Mouse (Mus musculus) forebrain, embryonic 10.5 days (tissue): Measurements from ENCODE around the gene Specc1l. TPM values are rescaled to one million over a fixed set of nuclear protein-coding genes. Genes with fewer than 3 reads are reported as not detected.

Source experiments
- DNase-seq: peaks from one replicate; pipeline ENCODE4 v3.0.0-alpha.2; 2017; ENCODE audit warnings: low spot score; ENCODE audit errors: extremely low spot score
- H3K27ac ChIP-seq: fragments of 300-500 bp; sonication (generic); 2 replicates; pipeline ENCODE4 v1.5.1; 2016; ENCODE audit warnings: mild to moderate bottlenecking
- H3K27me3 ChIP-seq: fragments of 300-500 bp; sonication (generic); 2 replicates; pipeline ENCODE4 v1.6.1; 2016; ENCODE audit warnings: mild to moderate bottlenecking; ENCODE audit not compliant: poor library complexity, severe bottlenecking
- H3K36me3 ChIP-seq: fragments of 300-500 bp; sonication (generic); replicated peaks from 2 replicates; pipeline ENCODE4 v1.6.1; 2016; ENCODE audit warnings: mild to moderate bottlenecking, moderate library complexity
- H3K4me1 ChIP-seq: fragments of 300-500 bp; sonication (generic); 2 replicates; pipeline ENCODE4 v1.6.1; 2016
- H3K4me3 ChIP-seq: fragments of 300-500 bp; sonication (generic); 2 replicates; pipeline ENCODE4 v1.5.1; 2016; ENCODE audit warnings: mild to moderate bottlenecking, moderate library complexity
- H3K9me3 ChIP-seq: fragments of 300-500 bp; sonication (generic); 2 replicates; pipeline ENCODE4 v1.6.1; 2016; ENCODE audit warnings: mild to moderate bottlenecking, moderate library complexity
- WGBS: fragments of 180-500 bp; shearing (Covaris S2); methylation state at CpG from one replicate; pipeline ENCODE4 v1.1.7; 2016; 5-methylcytosine and 5-hydroxymethylcytosine counted together
- polyA plus RNA-seq: library from polyadenylated mRNA; unstranded; fragments of >200 nt; fragmentation: Nextera tagmentation; extraction: Ambion mirVana; gene quantifications from 2 replicates; pipeline ENCODE4 v1.2.1, GENCODE M21; 2016

Gene Specc1l
- polyA plus RNA-seq, 1 experiment from 2014 or later: 36.5 TPM

DNA sequence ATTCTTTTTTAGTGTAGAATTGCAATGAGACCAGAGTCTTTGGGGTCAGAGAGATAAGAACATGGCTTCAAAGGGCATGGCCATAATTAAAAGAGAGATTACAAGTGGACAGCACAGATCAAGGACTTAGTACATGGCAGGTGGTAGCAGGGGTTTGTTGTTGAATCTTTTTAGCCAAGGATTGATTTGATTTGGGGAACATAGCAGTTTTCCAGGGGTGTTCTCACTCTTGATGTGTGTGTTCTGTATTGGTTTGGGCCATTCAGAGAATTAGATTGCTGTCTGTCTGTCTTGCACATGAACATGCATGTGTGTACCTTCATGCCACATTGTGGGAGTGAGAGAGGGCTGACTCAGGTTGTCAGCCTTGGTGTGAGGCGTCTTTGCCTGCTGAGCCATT is 20.0 kb downstream of the Specc1l start:
- 90% methylated on average over 1 of the region's 1 CpGs for WGBS
- no peak for DNase-seq
- H3K27me3 ChIP-seq: no peaks in the 10 kb centered on the region

DNA sequence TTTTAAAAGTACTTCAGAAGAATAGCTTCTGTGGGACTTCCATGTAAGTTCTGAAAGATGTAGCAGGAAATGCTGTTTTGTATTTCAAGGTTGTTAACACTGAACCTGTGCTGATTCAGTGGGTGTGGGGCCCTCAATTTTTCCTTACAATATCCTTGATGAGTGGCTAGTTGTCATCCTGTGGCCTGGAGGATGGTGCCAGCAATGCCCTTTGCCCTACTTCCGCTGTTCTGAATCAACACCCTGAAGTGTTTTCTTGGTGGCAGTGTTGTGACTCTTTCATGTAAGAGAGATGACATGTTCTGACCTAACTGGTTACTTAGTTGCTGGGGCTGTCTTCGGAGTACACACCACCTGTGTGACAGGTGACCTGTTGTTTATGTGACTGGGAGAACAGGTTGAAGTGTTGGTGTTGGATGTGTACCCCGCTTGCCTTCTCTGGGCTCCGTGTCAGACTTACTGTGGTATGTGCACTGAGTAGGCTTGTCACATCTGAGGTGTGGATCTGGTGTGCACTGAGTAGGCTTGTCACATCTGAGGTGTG is 20.8 kb downstream of the Specc1l start:
- no peak overlapping the region for H3K27ac ChIP-seq
- no peaks in the 10 kb centered on the region for H3K9me3 ChIP-seq
- H3K4me3 ChIP-seq: no peak overlapping the region
- no peak for DNase-seq
- peaks cover 59% of the 10 kb centered on the region for H3K36me3 ChIP-seq
- WGBS: 93% methylated on average over 4 of the region's 4 CpGs
- H3K4me1 ChIP-seq: no peaks in the 10 kb centered on the region
- no peaks in the 10 kb centered on the region for H3K27me3 ChIP-seq

More for the DNA sequence above, 20.0 kb downstream of the Specc1l start:
- H3K9me3 ChIP-seq: no peaks in the 10 kb centered on the region
- no peak overlapping the region for H3K27ac ChIP-seq
- no peak overlapping the region for H3K4me3 ChIP-seq
- H3K36me3 ChIP-seq: peaks cover 51% of the 10 kb centered on the region
- no peaks in the 10 kb centered on the region for H3K4me1 ChIP-seq

DNA sequence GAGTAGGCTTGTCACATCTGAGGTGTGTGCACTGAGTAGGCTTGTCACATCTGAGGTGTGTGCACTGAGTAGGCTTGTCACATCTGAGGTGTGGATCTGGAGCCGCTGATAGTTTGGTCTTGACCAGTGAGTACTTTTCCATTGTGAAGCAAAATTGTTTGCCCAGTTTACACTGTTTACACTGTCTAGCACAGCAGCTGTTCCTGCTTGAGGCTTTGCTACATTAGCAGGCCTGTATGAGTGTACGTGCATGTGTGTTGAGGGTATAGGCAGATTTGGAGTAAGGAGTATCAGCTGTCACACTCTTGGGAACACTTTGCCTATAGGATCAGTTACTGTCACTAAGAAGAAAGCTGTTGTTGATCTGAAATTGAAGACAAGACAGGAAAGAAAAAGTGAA is 21.6 kb downstream of the Specc1l start:
- no peaks in the 10 kb centered on the region for H3K4me1 ChIP-seq
- no peak overlapping the region for H3K4me3 ChIP-seq
- no peak for DNase-seq
- no peak overlapping the region for H3K27ac ChIP-seq
- H3K9me3 ChIP-seq: no peaks in the 10 kb centered on the region
- H3K36me3 ChIP-seq: peaks cover 65% of the 10 kb centered on the region
- 92% methylated on average over 2 of the region's 2 CpGs for WGBS
- no peaks in the 10 kb centered on the region for H3K27me3 ChIP-seq

DNA sequence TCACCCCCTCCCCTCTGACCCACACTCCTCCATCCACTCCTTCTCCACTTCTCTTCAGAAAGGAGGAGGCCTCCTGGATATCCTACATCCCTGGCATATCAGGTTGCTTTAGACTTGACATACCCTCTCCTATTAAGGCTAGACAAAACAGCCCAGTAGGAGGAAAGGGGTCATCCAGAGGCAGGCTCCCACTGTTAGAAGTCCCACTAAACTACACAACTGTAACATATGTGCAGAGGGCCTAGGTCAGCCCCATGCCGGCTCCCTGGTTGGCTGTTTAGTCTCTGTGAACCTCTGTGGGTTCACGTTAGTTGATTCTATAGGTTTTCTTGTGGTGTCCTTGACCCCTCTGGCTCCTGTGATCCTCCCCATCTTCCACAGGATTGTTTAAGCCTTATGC is 23.9 kb downstream of the Specc1l start:
- no peak overlapping the region for H3K4me3 ChIP-seq
- H3K27me3 ChIP-seq: no peaks in the 10 kb centered on the region
- 86% methylated on average over 2 of the region's 2 CpGs for WGBS
- H3K4me1 ChIP-seq: no peaks in the 10 kb centered on the region
- no peak overlapping the region for H3K27ac ChIP-seq
- DNase-seq: no peak
- H3K9me3 ChIP-seq: no peaks in the 10 kb centered on the region
- peaks cover 66% of the 10 kb centered on the region for H3K36me3 ChIP-seq

DNA sequence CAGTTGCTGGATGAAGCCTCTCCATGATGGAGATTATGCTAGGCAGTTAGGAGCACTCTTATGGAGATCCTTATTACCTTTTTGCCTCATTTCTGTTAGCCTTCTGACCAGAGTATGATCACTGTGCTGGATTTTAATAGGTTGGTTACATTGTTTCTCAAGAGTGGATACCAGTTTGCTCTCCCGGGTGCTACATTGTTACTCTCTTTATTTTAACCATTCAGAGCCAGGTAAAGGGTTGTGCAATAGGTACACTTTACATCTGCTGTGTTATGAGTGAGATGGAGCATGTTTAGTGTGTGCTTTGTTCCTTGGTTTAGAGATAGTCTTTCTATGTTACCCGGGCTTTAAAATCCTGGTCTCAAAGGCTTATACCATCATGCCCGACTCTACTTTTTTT is 24.3 kb downstream of the Specc1l start:
- Histone ChIP-seq H3K27ac (no peak overlapping the region), H3K4me1 (no peaks in the 10 kb centered on the region), H3K27me3 (no peaks in the 10 kb centered on the region), H3K4me3 (no peak overlapping the region), H3K36me3 (peaks cover 66% of the 10 kb centered on the region), H3K9me3 (no peaks in the 10 kb centered on the region)
- WGBS: 97% methylated on average over 3 of the region's 3 CpGs
- no peak for DNase-seq

DNA sequence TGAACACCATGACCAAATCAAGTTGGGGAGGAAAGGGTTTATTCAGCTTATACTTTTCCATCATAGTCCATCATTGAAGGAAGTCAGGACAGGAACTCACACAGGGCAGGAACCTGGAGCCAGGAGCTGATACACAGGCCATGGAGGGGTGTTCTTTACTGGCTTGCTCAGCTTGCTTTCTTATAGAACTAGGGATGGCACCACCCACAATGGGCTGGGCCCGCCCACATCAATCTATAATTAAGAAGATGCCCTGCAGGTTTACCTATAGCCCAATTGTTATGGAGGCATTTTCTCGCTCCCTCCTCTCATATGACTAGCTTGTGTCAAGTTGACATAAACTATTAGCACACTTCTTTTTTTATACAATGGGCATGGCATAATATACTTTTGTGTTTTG is 25.3 kb downstream of the Specc1l start:
- WGBS: 87% methylated on average over 2 of the region's 2 CpGs
- no peaks in the 10 kb centered on the region for H3K4me1 ChIP-seq
- no peaks in the 10 kb centered on the region for H3K27me3 ChIP-seq
- DNase-seq: no peak
- peaks cover 66% of the 10 kb centered on the region for H3K36me3 ChIP-seq
- H3K9me3 ChIP-seq: no peaks in the 10 kb centered on the region
- H3K4me3 ChIP-seq: no peak overlapping the region
- no peak overlapping the region for H3K27ac ChIP-seq

DNA sequence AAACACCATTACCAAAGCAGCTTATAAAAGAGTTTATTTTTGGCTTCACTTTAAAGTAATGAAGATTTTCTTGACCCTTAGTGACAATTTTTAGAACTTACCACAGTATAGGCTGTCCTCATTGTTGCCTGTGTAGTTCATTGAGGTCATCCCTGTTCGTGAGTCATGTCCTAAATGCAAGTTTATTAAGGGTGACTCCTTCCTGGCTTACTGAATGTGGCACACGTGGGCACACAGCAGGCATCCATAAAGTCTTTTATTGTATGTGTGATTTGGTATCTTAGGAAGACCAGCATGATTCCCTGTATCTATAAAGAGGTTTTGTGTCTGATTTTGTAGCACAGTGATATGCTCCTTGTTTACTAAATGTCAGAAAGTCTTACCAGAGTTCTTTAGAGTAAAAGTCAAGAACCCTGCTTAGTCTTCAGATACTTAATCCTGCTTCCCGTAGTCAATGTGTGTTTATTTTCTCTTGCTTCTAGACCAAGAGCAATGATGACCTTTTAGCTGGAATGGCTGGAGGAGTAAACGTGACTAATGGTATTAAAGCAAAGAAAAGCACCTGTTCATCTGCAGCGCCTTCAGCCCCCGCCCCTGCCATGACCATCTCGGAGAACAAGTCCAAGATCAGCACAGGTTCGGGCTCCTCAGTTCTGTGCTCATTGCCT is 28.8 kb downstream of the Specc1l start:
- H3K9me3 ChIP-seq: no peaks in the 10 kb centered on the region
- WGBS: 89% methylated on average over 8 of the region's 8 CpGs
- DNase-seq: no peak
- no peaks in the 10 kb centered on the region for H3K27me3 ChIP-seq
- H3K36me3 ChIP-seq: peaks cover 85% of the 10 kb centered on the region
- H3K4me3 ChIP-seq: no peak overlapping the region
- H3K4me1 ChIP-seq: no peaks in the 10 kb centered on the region
- H3K27ac ChIP-seq: no peak overlapping the region

DNA sequence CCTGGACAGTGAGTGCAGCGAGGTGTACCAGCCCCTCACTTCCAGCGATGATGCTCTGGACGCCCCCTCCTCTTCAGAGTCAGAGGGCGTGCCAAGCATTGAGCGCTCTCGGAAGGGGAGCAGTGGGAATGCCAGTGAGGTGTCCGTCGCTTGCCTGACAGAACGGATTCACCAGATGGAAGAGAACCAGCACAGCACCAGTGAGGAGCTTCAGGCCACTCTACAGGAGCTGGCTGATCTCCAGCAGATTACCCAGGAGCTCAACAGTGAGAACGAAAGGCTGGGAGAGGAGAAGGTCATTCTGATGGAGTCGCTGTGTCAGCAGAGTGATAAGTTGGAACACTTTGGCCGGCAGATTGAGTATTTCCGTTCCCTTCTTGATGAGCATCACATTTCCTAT is 33.9 kb downstream of the Specc1l start:
- Histone ChIP-seq H3K4me1 (no peaks in the 10 kb centered on the region), H3K27me3 (no peaks in the 10 kb centered on the region), H3K27ac (no peak overlapping the region), H3K36me3 (peaks cover 90% of the 10 kb centered on the region), H3K9me3 (no peaks in the 10 kb centered on the region), H3K4me3 (no peak overlapping the region)
- DNase-seq: no peak
- 97% methylated on average over 13 of the region's 13 CpGs for WGBS

DNA sequence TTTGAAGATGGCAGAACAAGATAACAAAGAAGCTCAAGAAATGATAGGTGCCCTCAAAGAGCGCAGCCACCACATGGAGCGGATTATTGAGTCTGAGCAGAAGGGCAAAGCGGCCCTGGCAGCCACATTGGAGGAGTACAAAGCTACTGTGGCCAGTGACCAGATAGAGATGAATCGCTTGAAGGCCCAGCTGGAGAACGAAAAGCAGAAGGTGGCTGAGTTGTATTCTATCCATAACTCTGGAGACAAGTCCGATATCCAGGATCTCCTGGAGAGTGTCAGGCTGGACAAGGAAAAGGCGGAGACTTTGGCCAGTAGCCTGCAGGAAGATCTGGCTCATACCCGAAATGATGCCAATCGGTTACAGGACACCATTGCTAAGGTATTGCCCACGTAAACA is 34.5 kb downstream of the Specc1l start:
- H3K4me3 ChIP-seq: no peak overlapping the region
- H3K36me3 ChIP-seq: peaks cover 85% of the 10 kb centered on the region
- H3K9me3 ChIP-seq: no peaks in the 10 kb centered on the region
- H3K27me3 ChIP-seq: no peaks in the 10 kb centered on the region
- H3K27ac ChIP-seq: no peak overlapping the region
- DNase-seq: no peak
- H3K4me1 ChIP-seq: no peaks in the 10 kb centered on the region
- 97% methylated on average over 10 of the region's 10 CpGs for WGBS

DNA sequence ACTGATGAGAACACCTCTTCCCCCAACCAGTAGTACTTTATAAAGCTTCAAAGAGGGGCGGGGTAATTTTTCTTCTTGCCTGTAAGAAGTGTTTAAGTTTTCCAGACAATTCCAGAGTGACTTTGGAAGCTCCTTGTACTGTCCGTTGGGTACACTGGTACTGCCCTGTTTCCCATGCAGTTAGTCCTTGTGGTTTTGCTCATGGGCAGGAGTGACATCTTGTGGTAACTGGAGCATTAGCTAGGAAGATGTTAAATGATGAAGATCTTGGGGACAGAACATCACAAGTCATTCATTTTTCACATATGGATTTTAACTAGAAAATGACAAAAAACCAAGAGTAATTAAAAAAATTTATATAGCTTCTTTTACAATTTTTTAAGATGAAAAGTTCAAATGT is 39.1 kb downstream of the Specc1l start:
- no peaks in the 10 kb centered on the region for H3K9me3 ChIP-seq
- H3K36me3 ChIP-seq: peaks cover 54% of the 10 kb centered on the region
- 87% methylated on average over 2 of the region's 2 CpGs for WGBS
- no peaks in the 10 kb centered on the region for H3K27me3 ChIP-seq
- H3K4me1 ChIP-seq: 0 out of 2 replicates have a peak, but pooled peaks cover 4% of the 10 kb centered on the region
- no peak overlapping the region for H3K4me3 ChIP-seq
- H3K27ac ChIP-seq: no peak overlapping the region
- no peak for DNase-seq

DNA sequence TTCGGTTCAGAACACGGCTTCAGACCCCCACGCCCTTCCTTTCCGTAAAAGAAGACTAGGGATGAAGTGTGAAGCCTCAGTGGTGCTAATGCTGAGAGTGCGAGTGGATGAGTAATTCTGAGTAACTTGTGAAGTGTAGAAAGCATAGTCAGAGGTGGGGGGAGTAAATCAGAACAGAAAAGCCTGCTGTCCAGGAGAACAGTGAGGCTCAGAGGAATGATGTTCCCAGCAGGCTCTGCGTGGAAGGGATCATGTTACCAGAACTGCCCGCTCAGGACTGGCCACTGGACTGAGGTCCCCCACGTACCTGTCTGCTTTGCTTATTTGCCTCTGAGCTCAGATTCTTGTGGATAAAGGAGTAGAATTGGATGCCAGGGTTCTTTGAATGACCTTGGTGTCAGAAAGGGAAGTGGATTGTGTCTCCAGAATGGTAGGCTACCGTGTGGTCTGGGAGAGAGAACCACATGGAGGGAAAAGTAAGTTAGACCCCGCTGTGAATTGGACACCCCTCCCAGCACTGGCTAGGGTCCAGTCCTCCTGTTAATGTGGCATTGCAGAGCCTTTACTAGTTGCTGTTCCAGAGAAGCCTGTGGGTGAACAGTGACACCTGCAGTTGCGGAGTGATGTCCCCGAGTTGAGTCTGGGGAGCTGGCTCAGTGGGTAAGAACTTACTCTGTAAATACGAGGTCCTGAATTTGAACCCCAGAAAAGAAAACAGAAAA is 40.6 kb downstream of the Specc1l start:
- peaks cover 42% of the 10 kb centered on the region for H3K36me3 ChIP-seq
- 0 out of 2 replicates have a peak, but pooled peaks cover 4% of the 10 kb centered on the region for H3K4me1 ChIP-seq
- no peak overlapping the region for H3K4me3 ChIP-seq
- H3K9me3 ChIP-seq: no peaks in the 10 kb centered on the region
- no peaks in the 10 kb centered on the region for H3K27me3 ChIP-seq
- H3K27ac ChIP-seq: no peak overlapping the region
- WGBS: 83% methylated on average over 13 of the region's 13 CpGs
- no peak for DNase-seq

DNA sequence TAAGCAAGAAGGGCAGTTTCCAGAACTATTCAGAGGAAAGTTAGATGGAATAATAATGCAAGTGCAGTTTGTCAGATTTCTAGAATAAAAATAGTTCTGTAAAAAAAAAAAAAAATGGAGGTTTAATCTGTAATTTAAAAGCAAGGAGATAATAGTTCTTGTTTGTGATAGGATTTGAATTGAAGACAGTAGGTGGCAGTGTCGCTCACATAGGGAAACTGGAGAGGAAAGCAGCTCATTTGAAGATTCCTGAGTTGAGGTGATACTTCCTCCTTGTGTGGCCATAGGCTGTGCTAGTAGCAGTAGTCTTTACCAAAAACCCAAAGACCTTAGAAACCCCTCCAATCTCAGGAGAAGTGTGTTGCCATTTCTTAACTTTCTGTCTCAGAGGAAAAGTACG is 43.2 kb downstream of the Specc1l start:
- no peaks in the 10 kb centered on the region for H3K27me3 ChIP-seq
- no peak overlapping the region for H3K4me3 ChIP-seq
- H3K4me1 ChIP-seq: 0 out of 2 replicates have a peak, but pooled peaks cover 4% of the 10 kb centered on the region
- H3K36me3 ChIP-seq: peaks cover 42% of the 10 kb centered on the region
- 79% methylated on average over 2 of the region's 2 CpGs for WGBS
- H3K27ac ChIP-seq: no peak overlapping the region
- H3K9me3 ChIP-seq: no peaks in the 10 kb centered on the region
- no peak for DNase-seq

DNA sequence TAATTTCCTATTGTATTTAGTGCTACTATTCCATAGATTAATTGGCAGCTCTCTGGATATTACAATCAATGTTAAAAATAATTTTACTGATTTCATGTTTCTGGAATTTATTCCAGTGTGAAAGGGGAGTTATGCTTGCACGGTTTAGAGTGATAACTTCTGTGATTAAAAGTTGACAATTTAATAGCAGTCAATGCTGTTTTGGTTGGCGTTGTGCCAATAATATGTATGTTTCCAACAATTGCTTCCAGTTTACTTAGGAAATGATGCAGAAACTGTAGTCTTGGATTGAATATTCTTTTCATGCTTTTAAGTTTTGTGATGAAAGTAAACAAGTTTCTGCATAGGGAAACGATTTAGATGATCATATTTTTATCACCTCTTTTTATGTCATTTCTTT is 45.5 kb downstream of the Specc1l start:
- DNase-seq: no peak
- WGBS: 94% methylated on average over 3 of the region's 3 CpGs
- no peaks in the 10 kb centered on the region for H3K27me3 ChIP-seq
- peaks cover 59% of the 10 kb centered on the region for H3K36me3 ChIP-seq
- H3K9me3 ChIP-seq: no peaks in the 10 kb centered on the region
- H3K4me1 ChIP-seq: 0 out of 2 replicates have a peak, but pooled peaks cover 1% of the 10 kb centered on the region
- no peak overlapping the region for H3K4me3 ChIP-seq
- H3K27ac ChIP-seq: no peak overlapping the region
